Mouse (Mus musculus) liver, embryonic 14.5 days (tissue): ENCODE measurements around the gene Umodl1.
A peak's percentile ranks its signal among the peaks of the same experiment; 100 is the strongest.

ENCODE experiments used
- CTCF ChIP-seq: IDR thresholded peaks from 2 replicates; pipeline ENCODE4 v1.5.1; 2016; ENCODE audit warnings: antibody characterized with exemption, low read depth, control low read depth
- EP300 ChIP-seq: IDR thresholded peaks from 2 replicates; pipeline ENCODE4 v1.6.1; 2016; ENCODE audit warnings: antibody characterized with exemption, low read depth

- TF ChIP-seq EP300 = peak; percentile 92
- TF ChIP-seq CTCF = no peak
Observed at GRCm38 (mm10) chr17:31034165-31034564, 79.7 kb downstream of the Umodl1 start.
